Mouse (Mus musculus) CH12.LX (cell line): ENCODE measurements around the gene Gad1. TPM values are rescaled to one million over a fixed set of nuclear protein-coding genes. Genes with fewer than 3 reads are reported as not detected.
A peak's percentile ranks its signal among the peaks of the same experiment; 100 is the strongest.

Experiments used
- DNase-seq: peaks from one replicate; pipeline ENCODE4 v3.0.0-alpha.2; 2013; ENCODE audit errors: extremely low read depth
- H3K27ac ChIP-seq: 2 replicates; pipeline ENCODE4 v1.5.1; 2012; ENCODE audit warnings: low read depth, mild to moderate bottlenecking, control low read depth, moderate library complexity; ENCODE audit not compliant: insufficient read depth
- H3K27me3 ChIP-seq: replicated peaks from 2 replicates; pipeline ENCODE3; 2012; ENCODE audit warnings: inconsistent platforms
- H3K36me3 ChIP-seq, 2 experiments: replicated peaks in 1 of 2; 2 replicates each; pipeline versions ENCODE3 to v1.6.1; 2012; ENCODE audit warnings: inconsistent platforms in 1 of 2, low read length in 1 of 2, mild to moderate bottlenecking in 1 of 2, mixed read lengths in 1 of 2, moderate library complexity in 1 of 2; ENCODE audit not compliant: control insufficient read depth in 1 of 2, insufficient read depth in 1 of 2
- H3K4me1 ChIP-seq, 2 experiments: 2 replicates each; pipeline ENCODE4 v1.6.1; 2012; ENCODE audit warnings: inconsistent platforms in 1 of 2, moderate library complexity in 1 of 2; ENCODE audit not compliant: insufficient read depth in 2 of 2, control insufficient read depth in 1 of 2
- H3K4me2 ChIP-seq: 2 replicates; pipeline ENCODE4 v1.6.1; 2012; ENCODE audit warnings: low read depth, mild to moderate bottlenecking, control low read depth; ENCODE audit not compliant: poor library complexity, insufficient read depth, severe bottlenecking
- H3K4me3 ChIP-seq, 3 experiments: fragments of 150-350 bp in 1 of 3; sonication (generic) in 1 of 3; replicated peaks in 1 of 3; 2 replicates each; pipeline versions ENCODE3 to v1.5.1; 2011 to 2012; ENCODE audit warnings: low read depth in 2 of 3, low read length in 2 of 3, mild to moderate bottlenecking in 2 of 3, moderate library complexity in 2 of 3, control low read depth in 1 of 3, improper control_type of control experiment in 1 of 3, inconsistent platforms in 1 of 3, mixed read lengths in 1 of 3; ENCODE audit not compliant: poor library complexity in 1 of 3
- H3K79me2 ChIP-seq: replicated peaks from 2 replicates; pipeline ENCODE4 v1.6.1; 2012; ENCODE audit warnings: mild to moderate bottlenecking, moderate library complexity; ENCODE audit not compliant: control insufficient read depth, poor library complexity, insufficient read depth, severe bottlenecking; ENCODE audit errors: extremely low read depth
- H3K9ac ChIP-seq: 2 replicates; pipeline ENCODE4 v1.6.1; 2012; ENCODE audit warnings: low read depth, mild to moderate bottlenecking, control low read depth, moderate library complexity; ENCODE audit not compliant: insufficient read depth
- H3K9me3 ChIP-seq: replicated peaks from 2 replicates; pipeline ENCODE3; 2012; ENCODE audit warnings: low read length, inconsistent platforms, mixed read lengths
- BHLHE40 ChIP-seq: IDR thresholded peaks from 2 replicates; pipeline ENCODE4 v1.6.1; 2011; ENCODE audit warnings: mild to moderate bottlenecking, low read depth, low read length, improper control_type of control experiment
- CHD1 ChIP-seq: IDR thresholded peaks from 2 replicates; pipeline ENCODE4 v1.6.1; 2012; ENCODE audit warnings: low read depth, low read length, improper control_type of control experiment, inconsistent platforms
- CTCF ChIP-seq, 2 experiments: IDR thresholded peaks in 1 of 2; conservative IDR thresholded peaks in 1 of 2; 2 replicates each; pipeline ENCODE4 v1.5.1; 2011 to 2012; ENCODE audit warnings: low read depth in 2 of 2, low read length in 2 of 2, improper control_type of control experiment in 1 of 2, inconsistent platforms in 1 of 2, mild to moderate bottlenecking in 1 of 2, moderate library complexity in 1 of 2
- ELF1 ChIP-seq: IDR thresholded peaks from 2 replicates; pipeline ENCODE4 v1.6.1; 2014; ENCODE audit warnings: low read depth, mild to moderate bottlenecking, inconsistent platforms, low read length, improper control_type of control experiment
- GABPA ChIP-seq: IDR thresholded peaks from 2 replicates; pipeline ENCODE4 v1.6.1; 2012; ENCODE audit warnings: low read depth, low read length, improper control_type of control experiment, inconsistent platforms; ENCODE audit not compliant: insufficient replicate concordance
- HCFC1 ChIP-seq: IDR thresholded peaks from 2 replicates; pipeline ENCODE4 v1.6.1; 2012; ENCODE audit warnings: low read depth, mild to moderate bottlenecking, inconsistent platforms, low read length, improper control_type of control experiment
- IRF4 ChIP-seq: IDR thresholded peaks from 2 replicates; pipeline ENCODE4 v1.6.1; 2014; ENCODE audit warnings: low read depth, mild to moderate bottlenecking, inconsistent platforms, low read length, improper control_type of control experiment
- JUN ChIP-seq: IDR thresholded peaks from 2 replicates; pipeline ENCODE4 v1.6.1; 2011; ENCODE audit warnings: low read depth, mild to moderate bottlenecking, low read length, improper control_type of control experiment, moderate library complexity; ENCODE audit not compliant: insufficient read depth
- KAT2A ChIP-seq: IDR thresholded peaks from 2 replicates; pipeline ENCODE4 v1.6.1; 2012; ENCODE audit warnings: low read length, improper control_type of control experiment, inconsistent platforms; ENCODE audit not compliant: insufficient replicate concordance
- MAFK ChIP-seq: IDR thresholded peaks from 2 replicates; pipeline ENCODE4 v1.6.1; 2011; ENCODE audit warnings: low read length, improper control_type of control experiment; ENCODE audit not compliant: insufficient replicate concordance
- MAX ChIP-seq: IDR thresholded peaks from 2 replicates; pipeline ENCODE4 v1.6.1; 2011; ENCODE audit warnings: low read length, improper control_type of control experiment
- MYC ChIP-seq: IDR thresholded peaks from 2 replicates; pipeline ENCODE4 v1.6.1; 2011; ENCODE audit warnings: low read depth, mild to moderate bottlenecking, improper control_type of control experiment, low read length
- NELFE ChIP-seq: IDR thresholded peaks from 2 replicates; pipeline ENCODE4 v1.6.1; 2011; ENCODE audit warnings: low read depth, low read length, improper control_type of control experiment
- POLR2A ChIP-seq: IDR thresholded peaks from 2 replicates; pipeline ENCODE4 v1.6.1; 2011; ENCODE audit warnings: low read depth, mild to moderate bottlenecking, improper control_type of control experiment, low read length
- SMC3 ChIP-seq: IDR thresholded peaks from 2 replicates; pipeline ENCODE4 v1.6.1; 2011; ENCODE audit warnings: low read depth, low read length, improper control_type of control experiment
- TBP ChIP-seq: conservative IDR thresholded peaks from 2 replicates; pipeline ENCODE4 v1.6.1; 2011; ENCODE audit warnings: low read depth, low read length, improper control_type of control experiment
- TCF12 ChIP-seq: IDR thresholded peaks from 2 replicates; pipeline ENCODE4 v1.6.1; 2014; ENCODE audit warnings: low read depth, mild to moderate bottlenecking, inconsistent platforms, low read length, improper control_type of control experiment
- UBTF ChIP-seq: IDR thresholded peaks from 2 replicates; pipeline ENCODE4 v1.6.1; 2012; ENCODE audit warnings: low read depth, mild to moderate bottlenecking, inconsistent platforms, low read length, improper control_type of control experiment, moderate library complexity
- ZC3H11A ChIP-seq: IDR thresholded peaks from 2 replicates; pipeline ENCODE4 v1.6.1; 2012; ENCODE audit warnings: low read depth, mild to moderate bottlenecking, inconsistent platforms, low read length, improper control_type of control experiment
- ZKSCAN1 ChIP-seq: IDR thresholded peaks from 2 replicates; pipeline ENCODE4 v1.6.1; 2012; ENCODE audit warnings: low read depth, inconsistent platforms, low read length, improper control_type of control experiment, borderline replicate concordance
- ZMIZ1 ChIP-seq: IDR thresholded peaks from 2 replicates; pipeline ENCODE4 v1.6.1; 2012; ENCODE audit warnings: low read depth, mild to moderate bottlenecking, inconsistent platforms, low read length, improper control_type of control experiment
- ZNF384 ChIP-seq: IDR thresholded peaks from 2 replicates; pipeline ENCODE4 v1.6.1; 2012; ENCODE audit warnings: low read depth, low read length, improper control_type of control experiment, inconsistent platforms
- dilution Hi-C: fragments of 300-500 bp; cut with MboI; formaldehyde crosslinking; loops from 2 replicates; pipeline ENCODE4 v1.14.3; 2020; ENCODE audit warnings: low sequenced_read_pairs; ENCODE audit not compliant: extremely low pct_unique_long_range_greater_than_20kb, extremely low pct_ligation_motif_present
- in situ Hi-C: fragments of 300-500 bp; cut with MboI; formaldehyde crosslinking; loops from 3 replicates; pipeline ENCODE4 v1.14.3; 2019; ENCODE audit warnings: low sequenced_read_pairs, low pct_ligation_motif_present, low pct_unique_long_range_greater_than_20kb, mixed read lengths
- polyA plus RNA-seq: library from polyadenylated mRNA; unstranded; fragments of >175 nt; gene quantifications from 2 replicates; pipeline ENCODE4 v1.2.1, GENCODE M21; 2012; ENCODE audit warnings: low read depth; ENCODE audit not compliant: insufficient read length
- total RNA-seq, 2 experiments: library from RNA; depleted of rRNA; stranded (reverse); fragments of 300-350 nt in 1 of 2; fragments of >200 nt in 1 of 2; gene quantifications; 2 replicates each; pipeline ENCODE4 v1.2.3; 2012 to 2014

Gad1 gene
- total and polyA plus RNA-seq, 3 experiments, result 1.3 to 1.9 (median 1.4) TPM

DNA sequence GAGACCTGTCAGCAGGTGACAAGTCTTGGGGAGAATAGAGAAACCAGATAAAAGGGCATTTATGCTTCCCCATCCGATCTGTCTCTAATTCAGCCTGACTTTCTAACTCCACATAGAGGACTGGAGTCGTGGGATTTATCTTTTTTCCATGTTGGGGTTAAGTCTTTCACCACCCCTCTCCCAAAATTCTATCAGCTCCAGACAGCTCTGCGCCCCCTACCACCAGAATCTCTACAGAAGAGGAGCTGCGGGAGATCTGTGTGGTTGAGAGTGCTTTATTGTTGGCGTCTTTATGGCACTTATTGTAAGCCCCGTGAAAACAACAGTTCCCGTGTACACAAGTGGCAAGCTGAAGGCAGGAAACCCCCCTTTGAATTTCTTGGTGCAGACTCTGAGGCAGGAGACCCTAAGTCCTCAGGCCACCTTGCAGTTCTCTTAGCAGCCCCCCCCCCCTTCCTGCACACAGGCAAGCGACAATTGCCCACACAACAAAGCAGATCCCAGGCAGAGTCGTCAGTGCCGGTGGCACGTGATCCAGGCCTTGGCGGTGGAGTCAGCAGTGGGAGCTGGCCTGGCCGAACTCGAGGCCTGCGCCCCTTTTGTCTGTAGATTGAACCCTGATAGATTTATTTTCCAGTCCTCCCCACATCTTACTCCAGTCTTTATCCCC is 11.9 kb downstream of the Gad1 start:
- in situ Hi-C loops (loop anchor here (10.0 to 25.0 kb wide), 2 partner anchors 340 to 427 kb away; no protein-coding TSS in a partner anchor), dilution Hi-C loops (no loop called here)
- peaks cover 2 to 26% of the 10 kb centered on the region in 2 experiments; a peak in 3 of 4 replicates for H3K4me1 ChIP-seq
- no peak for TF ChIP-seq JUN
- TF ChIP-seq CTCF (conservative IDR thresholded peaks at IDR 0.05 in 1 of 2, IDR thresholded peaks at IDR 0.05 in 1 of 2; ENCODE audit: low read depth in 2 of 2, low read length in 2 of 2), result no peak
- no peak for TF ChIP-seq MYC
- TF ChIP-seq ELF1, result no peak
- TF ChIP-seq TCF12, result no peak
- TF ChIP-seq UBTF, result no peak
- no peak for TF ChIP-seq ZNF384
- H3K36me3 ChIP-seq, result no peaks in the 10 kb centered on the region
- H3K27me3 ChIP-seq, result peaks cover 36% of the 10 kb centered on the region
- no peak overlapping the region for H3K4me3 ChIP-seq
- no peak overlapping the region for H3K9ac ChIP-seq
- H3K9me3 ChIP-seq, result peaks cover 17% of the 10 kb centered on the region
- no peaks in the 10 kb centered on the region for H3K79me2 ChIP-seq
- no peak overlapping the region for H3K27ac ChIP-seq
- no peak for DNase-seq
- no peak overlapping the region for H3K4me2 ChIP-seq

DNA sequence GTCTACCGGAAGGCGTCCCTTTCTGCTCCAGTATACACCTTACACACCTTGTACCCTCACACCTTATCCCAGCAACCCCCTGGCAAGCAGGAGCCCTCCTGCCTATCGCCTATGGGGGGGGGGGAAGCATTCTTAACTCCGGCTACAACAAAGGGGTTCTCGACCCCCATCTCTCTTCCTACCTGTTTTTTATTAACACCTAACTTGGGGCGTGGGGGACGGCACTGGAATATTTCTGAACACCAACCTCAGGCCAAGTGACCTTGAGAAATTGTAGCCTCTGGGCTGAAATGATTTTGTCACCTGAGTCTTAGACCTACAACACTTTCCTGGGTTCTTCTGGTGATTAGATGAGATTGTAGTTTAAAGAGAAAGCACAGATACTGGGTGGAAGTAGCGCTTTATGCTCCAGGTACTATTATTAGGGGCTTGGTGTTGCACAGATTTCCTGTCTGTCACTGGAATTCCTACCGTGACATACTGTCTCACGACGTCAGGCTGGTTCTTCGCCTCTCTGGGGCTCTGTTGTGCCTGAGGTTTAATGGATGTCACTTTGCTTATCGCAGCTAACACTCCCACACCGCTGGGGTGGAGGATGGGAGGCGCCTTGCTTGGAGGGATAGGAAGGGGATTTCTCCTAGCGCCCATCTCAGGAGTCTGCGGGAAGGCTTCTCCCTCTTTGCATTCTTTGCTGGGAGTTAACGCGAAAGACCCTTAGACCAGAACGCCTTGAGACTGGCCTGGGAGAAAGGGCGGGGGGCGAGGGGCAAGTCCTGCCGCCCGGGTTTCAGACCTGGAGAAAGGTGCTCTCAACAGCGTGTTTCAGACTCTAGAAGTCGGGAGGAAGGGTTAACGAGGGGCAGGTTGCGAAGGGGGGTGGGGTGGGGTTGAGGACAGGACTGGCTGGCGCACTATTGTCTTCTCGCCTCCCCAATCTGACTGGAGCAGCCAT is 13.1 kb downstream of the Gad1 start:
- H3K9me3 ChIP-seq, result peaks cover 17% of the 10 kb centered on the region
- TF ChIP-seq BHLHE40, result no peak
- TF ChIP-seq, all 38 proteins: peak for 0
- in situ Hi-C loops, result loop anchor here (10.0 to 25.0 kb wide), 2 partner anchors 341 to 429 kb away; no protein-coding TSS in a partner anchor
- H3K27me3 ChIP-seq, result peaks cover 38% of the 10 kb centered on the region
- H3K36me3 ChIP-seq, result no peaks in the 10 kb centered on the region
- no peak overlapping the region for H3K9ac ChIP-seq
- dilution Hi-C loops, result no loop called here
- H3K4me3 ChIP-seq, result no peak overlapping the region
- no peak overlapping the region for H3K27ac ChIP-seq
- no peaks in the 10 kb centered on the region for H3K79me2 ChIP-seq
- H3K4me2 ChIP-seq, result no peak overlapping the region
- H3K4me1 ChIP-seq, result peaks cover 2 to 15% of the 10 kb centered on the region in 2 experiments; a peak in 3 of 4 replicates
- no peak for DNase-seq

DNA sequence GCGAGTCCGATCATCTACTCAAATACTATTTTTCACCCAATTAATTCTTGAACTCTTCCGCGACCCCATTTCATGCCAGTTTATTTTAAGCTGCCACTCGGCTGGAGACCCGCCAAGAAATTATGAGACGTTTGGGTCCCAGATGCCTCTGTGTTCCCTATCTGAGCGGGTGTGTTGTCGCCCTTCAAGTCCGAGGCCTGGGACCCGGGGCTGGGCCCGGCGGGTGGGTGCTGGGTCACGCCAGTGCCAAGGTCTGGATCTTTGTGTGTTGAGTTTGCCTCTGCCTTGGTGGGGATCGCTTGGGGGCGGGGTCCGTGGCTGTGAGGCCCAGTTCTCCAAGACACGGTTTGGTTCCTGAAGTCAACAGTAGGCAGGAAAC is 13.7 kb downstream of the Gad1 start:
- Histone ChIP-seq H3K27me3 (peaks cover 40% of the 10 kb centered on the region), H3K27ac (no peak overlapping the region), H3K79me2 (no peaks in the 10 kb centered on the region), H3K9me3 (peaks cover 17% of the 10 kb centered on the region), H3K36me3 (no peaks in the 10 kb centered on the region), H3K4me3 (no peak overlapping the region), H3K4me1 (peaks cover 2 to 15% of the 10 kb centered on the region in 2 experiments; a peak in 3 of 4 replicates), H3K4me2 (0 out of 2 replicates have a peak overlapping the region, but pooled peaks have one; percentile 4), H3K9ac (no peak overlapping the region)
- DNase-seq, result no peak
- TF ChIP-seq UBTF (no peak), CHD1 (no peak), ZC3H11A (no peak), MAX (no peak), TBP (no peak), MAFK (no peak), ELF1 (no peak), ZMIZ1 (no peak), KAT2A (no peak), SMC3 (no peak), GABPA (no peak), POLR2A (no peak), HCFC1 (no peak), IRF4 (no peak), ZKSCAN1 (no peak), NELFE (no peak)
- dilution Hi-C loops, result no loop called here
- in situ Hi-C loops, result loop anchor here (10.0 to 25.0 kb wide), 2 partner anchors 342 to 429 kb away; no protein-coding TSS in a partner anchor
